Mouse (Mus musculus) heart, postnatal 14 days (tissue): ENCODE data around the gene 4921524J17Rik. TPM values are rescaled to one million over a fixed set of nuclear protein-coding genes. Genes with fewer than 3 reads are reported as not detected.

Experiments used
- DNase-seq, 2 experiments: peaks; one replicate each; pipeline ENCODE4 v3.0.0; 2021 to 2022
- intact Hi-C: fragments of 180-260 bp; cut with DNase I; formaldehyde crosslinking; loops from one replicate; pipeline ENCODE4 v1.15.1; 2025
- total RNA-seq, 2 experiments: library from RNA; stranded (reverse); gene quantifications; 2 replicates each; pipeline ENCODE4 v1.2.3; 2021

Gene 4921524J17Rik
- total RNA-seq, 2 experiments from 2014 or later = 20.7 to 23.2 TPM

GRCm38 (mm10) chr8:85445936-85446685, 13.5 kb upstream of the 4921524J17Rik start:
- no peak for DNase-seq
- intact Hi-C loops = no loop called here

GRCm38 (mm10) chr8:85444092-85444491, 11.5 kb upstream of the 4921524J17Rik start:
- DNase-seq = no peak
- intact Hi-C loops = no loop called here

- no peak for DNase-seq
- intact Hi-C loops = no loop called here
These were observed 8.9 kb upstream of the 4921524J17Rik start for GRCm38 (mm10) chr8:85441564-85441963.

GRCm38 (mm10) chr8:85435736-85436135, 3.1 kb upstream of the 4921524J17Rik start:
- DNase-seq = no peak
- intact Hi-C loops = no loop called here

- no peak for DNase-seq
- intact Hi-C loops = no loop called here
These were observed 2.2 kb upstream of the 4921524J17Rik start for GRCm38 (mm10) chr8:85434817-85435216.

DNA sequence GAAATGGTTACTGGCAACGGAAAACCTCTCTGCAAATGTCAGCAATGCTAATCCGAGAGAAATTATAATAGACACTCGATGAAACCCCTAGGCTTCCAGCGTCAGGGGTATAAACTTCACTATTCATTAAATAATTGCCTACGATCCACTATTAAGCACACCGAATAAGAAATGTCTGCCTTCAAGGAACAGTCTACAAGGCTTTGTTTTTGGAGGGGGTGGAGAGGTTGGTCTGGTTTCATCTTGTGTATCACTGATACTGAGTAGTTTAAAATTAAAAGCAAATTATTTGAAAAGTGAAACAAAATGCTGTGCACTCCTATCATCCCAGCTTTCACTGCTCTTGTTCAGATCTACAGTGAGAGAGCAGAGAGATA, 372 bp upstream of the 4921524J17Rik start:
- DNase-seq = no peak
- intact Hi-C loops = no loop called here

GRCm38 (mm10) chr8:85431281-85432167, 1.1 kb downstream of the 4921524J17Rik start:
- DNase-seq = no peak
- intact Hi-C loops = no loop called here

DNA sequence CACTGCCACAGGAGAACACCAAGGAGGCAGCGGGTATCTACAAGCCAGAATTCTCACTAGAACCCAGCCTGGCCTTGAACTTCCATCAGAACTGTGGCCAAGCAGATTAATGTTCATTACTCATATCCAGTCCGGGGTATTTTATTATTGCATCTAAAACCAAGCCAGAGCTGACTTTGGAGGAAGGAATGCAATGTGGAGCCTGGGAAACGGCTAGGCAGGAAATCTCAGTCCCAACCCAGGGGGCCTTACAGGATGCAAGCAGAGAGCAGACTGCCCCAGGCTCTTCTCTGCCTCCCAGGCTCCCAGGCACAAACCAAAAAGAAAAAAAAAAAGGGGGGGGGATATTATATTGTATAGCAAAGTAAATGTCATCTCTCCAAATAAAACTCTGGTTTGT, 1.8 kb downstream of the 4921524J17Rik start:
- peak; percentile 30 to 42 for DNase-seq
- intact Hi-C loops = no loop called here

DNA sequence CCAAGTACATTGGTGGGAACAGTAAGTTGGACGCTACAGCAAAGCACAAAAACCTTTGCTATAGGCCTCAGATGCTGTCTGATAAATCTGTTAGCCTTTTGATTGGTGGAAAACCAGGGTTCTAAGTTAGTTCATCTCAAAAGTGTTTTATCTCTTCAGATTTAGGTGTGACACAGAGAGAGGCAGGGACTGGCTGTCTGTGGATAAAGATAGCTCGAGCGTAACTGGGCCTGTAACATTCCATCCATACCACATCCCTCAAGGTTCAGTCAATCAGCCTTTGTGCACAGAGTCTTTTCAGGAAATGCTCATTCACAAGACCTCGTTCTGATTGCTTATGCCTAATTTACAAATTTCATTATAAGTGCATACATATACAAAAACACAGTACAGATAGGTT, 3.4 kb downstream of the 4921524J17Rik start:
- intact Hi-C loops = no loop called here
- no peak for DNase-seq

- intact Hi-C loops = no loop called here
These were observed 5.6 kb downstream of the 4921524J17Rik start for GRCm38 (mm10) chr8:85427026-85427425.

DNA sequence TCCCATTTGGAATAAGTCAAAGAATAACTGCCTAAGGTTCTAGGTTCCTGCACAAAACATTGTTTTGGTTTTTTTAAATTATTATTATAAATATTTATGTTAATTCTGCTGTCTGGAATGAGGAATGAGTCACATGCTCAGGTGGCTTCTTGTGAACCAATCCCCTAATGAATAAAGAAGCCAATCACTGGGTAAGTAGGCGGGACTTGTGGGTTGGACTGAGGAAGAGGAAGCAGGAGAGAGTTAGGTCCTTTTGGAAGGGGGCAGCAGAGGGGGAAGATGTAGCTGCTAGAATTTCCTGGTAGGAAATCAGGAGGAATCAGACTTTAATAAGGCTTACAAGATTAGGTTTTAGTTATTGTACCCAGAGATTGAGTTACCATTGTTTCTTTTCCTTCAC, 11.3 kb downstream of the 4921524J17Rik start:
- DNase-seq = no peak
- intact Hi-C loops = no loop called here

More at GRCm38 (mm10) chr8:85427026-85427425, 5.6 kb downstream of the 4921524J17Rik start:
- no peak for DNase-seq

DNA sequence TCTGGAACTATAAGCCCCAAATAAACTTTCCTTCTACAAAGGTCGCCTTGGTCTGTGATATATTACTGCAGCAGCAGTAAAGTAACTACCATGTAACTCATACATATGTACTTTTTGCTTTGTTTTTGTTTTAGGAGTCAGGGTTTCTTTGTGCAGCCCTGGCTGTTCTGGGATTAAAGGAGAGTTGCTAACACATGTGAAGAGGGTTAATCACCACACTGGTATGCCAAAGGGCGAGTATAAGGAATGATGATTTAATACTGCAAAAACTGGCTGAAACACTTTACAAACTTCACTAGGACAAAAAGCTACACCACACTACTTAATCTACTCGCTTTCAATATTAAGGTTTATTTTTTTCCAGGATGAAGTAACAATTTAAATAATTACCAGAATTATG, 24.1 kb downstream of the 4921524J17Rik start:
- no peak for DNase-seq
- intact Hi-C loops = no loop called here

DNA sequence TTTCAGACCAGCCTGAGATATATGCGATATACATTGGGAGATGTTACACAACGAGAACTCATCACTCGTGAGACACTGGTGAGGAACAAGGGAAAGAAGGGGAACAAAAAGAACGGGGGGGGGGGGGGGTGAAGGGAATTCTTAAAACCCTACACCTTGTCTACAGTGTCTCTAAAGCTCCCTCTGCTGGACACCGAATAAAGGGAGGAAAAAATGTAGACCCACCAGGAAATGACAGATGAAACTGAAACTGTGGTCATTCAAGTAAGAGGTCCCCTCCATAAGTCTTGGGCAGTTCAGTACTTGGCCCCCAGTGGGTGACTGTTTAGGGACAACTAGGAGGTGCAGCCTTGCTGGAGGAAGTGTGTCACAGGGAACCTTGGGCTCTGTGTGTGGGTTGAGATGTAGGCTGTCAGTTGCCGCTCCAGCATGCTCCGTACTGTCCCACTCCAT, 24.6 kb downstream of the 4921524J17Rik start:
- intact Hi-C loops = no loop called here
- peak in 1 of 2 experiments; percentile 59 for DNase-seq

DNA sequence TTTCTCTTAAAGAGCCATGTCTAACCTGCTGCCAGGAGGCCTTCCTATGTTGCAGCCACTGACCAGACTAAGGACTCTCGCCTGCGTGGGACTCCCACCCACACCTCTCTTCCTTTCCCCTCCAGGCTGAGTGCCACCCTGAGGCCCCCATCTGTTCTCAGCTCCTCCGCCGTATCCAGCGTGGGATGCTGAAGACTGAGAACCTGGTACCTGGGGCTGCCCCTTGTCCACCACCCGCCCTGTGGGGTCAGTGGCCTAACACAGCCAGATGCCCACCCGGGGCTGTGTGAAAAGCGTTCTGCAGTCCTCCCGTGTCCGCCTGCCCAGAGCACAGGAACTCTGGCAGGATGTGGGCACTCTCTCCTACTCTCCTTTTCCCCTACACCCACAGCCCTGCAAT, 26.7 kb downstream of the 4921524J17Rik start:
- intact Hi-C loops = no loop called here
- DNase-seq = no peak

DNA sequence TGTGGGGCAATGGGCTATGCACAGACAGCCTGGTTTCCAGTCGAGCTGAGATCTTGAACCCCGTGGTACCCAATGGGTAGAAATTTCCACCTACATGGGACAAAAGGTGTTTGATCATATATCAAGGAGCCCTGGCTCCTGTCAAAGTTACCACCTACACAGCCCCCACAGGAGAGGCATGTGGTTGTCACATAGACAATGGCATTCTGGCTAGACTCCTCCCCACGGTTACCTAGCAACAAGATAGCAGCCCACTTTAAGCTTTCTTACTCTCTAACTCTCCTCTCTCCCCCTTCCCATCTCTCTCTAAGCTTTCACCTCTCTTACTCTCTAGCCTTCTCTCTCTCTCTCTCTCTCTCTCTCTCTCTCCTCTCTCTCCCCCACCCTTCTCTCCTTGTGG, 27.2 kb downstream of the 4921524J17Rik start:
- intact Hi-C loops = no loop called here
- no peak for DNase-seq

DNA sequence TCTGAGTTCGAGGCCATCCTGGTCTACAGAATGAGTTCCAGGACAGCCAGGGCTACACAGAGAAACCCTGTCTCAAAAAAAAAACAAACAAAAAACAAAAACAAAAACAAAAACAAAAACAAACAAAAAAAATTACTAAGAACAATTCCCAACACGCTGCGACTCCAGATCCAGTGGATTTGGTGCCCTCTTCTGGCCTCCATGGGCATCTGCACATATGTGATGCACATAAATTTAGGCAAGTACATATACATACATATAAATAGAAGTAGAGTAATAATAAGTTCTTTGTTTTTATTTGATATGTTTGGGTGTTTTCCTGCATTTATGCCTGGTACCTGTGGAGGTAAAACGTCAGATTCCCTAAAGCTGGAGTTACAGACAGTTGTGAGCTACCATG, 34.1 kb downstream of the 4921524J17Rik start:
- DNase-seq = no peak
- intact Hi-C loops = loop anchor here (5.0 kb wide), 1 partner anchor 36 kb away; no protein-coding TSS in a partner anchor

GRCm38 (mm10) chr8:85397508-85397907, 35.1 kb downstream of the 4921524J17Rik start:
- intact Hi-C loops = loop anchor here (1.0 to 5.0 kb wide), 2 partner anchors 35 to 86 kb away; no protein-coding TSS in a partner anchor
- peak; percentile 58 to 75 for DNase-seq

GRCm38 (mm10) chr8:85396432-85397079, 36.1 kb downstream of the 4921524J17Rik start:
- intact Hi-C loops = loop anchor here (1.0 to 5.0 kb wide), 2 partner anchors 34 to 85 kb away; no protein-coding TSS in a partner anchor
- DNase-seq = no peak

- intact Hi-C loops = loop anchor here (5.0 kb wide), 1 partner anchor 34 kb away; no protein-coding TSS in a partner anchor
- no peak for DNase-seq
These were observed 36.8 kb downstream of the 4921524J17Rik start for GRCm38 (mm10) chr8:85395681-85396431.

GRCm38 (mm10) chr8:85395017-85395416, 37.6 kb downstream of the 4921524J17Rik start:
- intact Hi-C loops = loop anchor here (5.0 kb wide), 1 partner anchor 33 kb away; no protein-coding TSS in a partner anchor
- DNase-seq = no peak
